Mouse (Mus musculus): ENCODE results near the gene Gm11032. TPM values are rescaled to one million over a fixed set of nuclear protein-coding genes. Genes with fewer than 3 reads are reported as not detected.
"Not testable (repeated sequence)": the region's sequence is repeated elsewhere in the genome, so short reads cannot be mapped to it uniquely, and the experiment has no call there.

Gene Gm11032
- polyA plus RNA-seq, 1 experiment from 2014 or later: not detected

DNA sequence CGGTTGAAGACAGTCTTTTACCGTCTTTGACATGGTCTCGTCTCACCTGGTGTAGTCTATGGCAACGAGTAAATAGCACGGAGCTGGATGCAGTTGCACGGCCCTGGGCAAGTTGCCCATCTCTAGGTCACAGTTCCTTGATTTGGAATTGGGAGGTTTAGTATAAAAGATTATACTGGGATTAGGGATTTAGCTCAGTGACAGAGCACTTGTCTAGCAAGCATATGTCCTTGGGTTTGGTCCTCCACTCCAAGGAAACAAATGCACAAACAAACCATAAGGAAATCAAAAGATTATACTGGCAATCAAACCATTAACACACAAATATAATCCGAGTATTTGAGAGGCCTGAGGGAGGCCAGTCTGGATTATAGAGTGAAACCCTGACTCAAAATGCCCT, 7.8 kb downstream of the Gm11032 start:
- Histone ChIP-seq H3K27ac (no peak overlapping the region), H3K4me2 (no peak overlapping the region), H3K4me1 (replicated peaks) (peaks cover 18% of the 10 kb centered on the region), H3K4me3 (no peak overlapping the region), H3K27me3 (no peaks in the 10 kb centered on the region), H3K36me3 (no peaks in the 10 kb centered on the region), H3K9me3 (replicated peaks) (no peaks in the 10 kb centered on the region), H3K9ac (no peak overlapping the region)
- 85% methylated on average over 7 of the region's 7 CpGs for WGBS
- ATAC-seq (replicated peaks; ENCODE audit: insufficient number of reproducible peaks, insufficient read depth, low FRiP score, low read depth): no peak

DNA sequence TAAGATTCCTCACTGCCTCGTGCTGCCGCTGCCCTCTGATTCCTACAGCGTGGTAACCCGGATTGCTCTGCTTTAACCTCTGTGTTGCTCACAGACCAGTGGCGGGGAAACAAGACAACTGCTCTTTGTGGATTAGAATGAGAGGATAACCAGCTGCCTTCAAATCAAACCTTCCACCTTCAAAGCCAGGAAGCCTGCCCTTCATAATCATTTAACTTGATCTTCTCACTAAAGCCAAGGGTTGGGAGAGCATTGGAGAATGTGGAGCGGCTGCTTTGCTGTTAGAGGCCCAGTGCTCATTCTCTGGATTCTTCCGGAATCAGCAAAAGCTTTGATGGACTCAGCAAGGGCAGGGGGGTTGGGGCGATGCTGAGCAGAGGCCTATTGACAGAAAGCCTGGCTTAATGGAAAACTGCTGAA, 10.0 kb downstream of the Gm11032 start:
- peak; percentile 43; the same call in 1 of the 2 replicates for ATAC-seq (replicated peaks; ENCODE audit: insufficient number of reproducible peaks, insufficient read depth, low FRiP score, low read depth)
- Histone ChIP-seq H3K27ac (peak overlapping the region; percentile 67), H3K9me3 (replicated peaks) (no peaks in the 10 kb centered on the region), H3K9ac (no peak overlapping the region), H3K4me1 (replicated peaks) (peaks cover 18% of the 10 kb centered on the region), H3K4me2 (no peak overlapping the region), H3K36me3 (no peaks in the 10 kb centered on the region), H3K4me3 (no peak overlapping the region), H3K27me3 (no peaks in the 10 kb centered on the region)
- 13% methylated on average over 8 of the region's 8 CpGs for WGBS

- H3K9ac ChIP-seq: no peak overlapping the region
- H3K4me2 ChIP-seq: no peak overlapping the region
- 52% methylated on average over 2 of the region's 2 CpGs for WGBS
- no peak overlapping the region for H3K4me3 ChIP-seq
- no peak for ATAC-seq (replicated peaks; ENCODE audit: insufficient number of reproducible peaks, insufficient read depth, low FRiP score, low read depth)
- no peaks in the 10 kb centered on the region for H3K9me3 ChIP-seq (replicated peaks)
- no peaks in the 10 kb centered on the region for H3K27me3 ChIP-seq
- H3K36me3 ChIP-seq: no peaks in the 10 kb centered on the region
- H3K4me1 ChIP-seq (replicated peaks): peaks cover 30% of the 10 kb centered on the region
- H3K27ac ChIP-seq: no peak overlapping the region
These were observed 13.6 kb downstream of the Gm11032 start for GRCm38 (mm10) chr11:4633420-4633819.

- Histone ChIP-seq H3K9me3 (replicated peaks) (no peaks in the 10 kb centered on the region), H3K27me3 (no peaks in the 10 kb centered on the region), H3K4me3 (no peak overlapping the region), H3K4me1 (replicated peaks) (peaks cover 34% of the 10 kb centered on the region), H3K36me3 (no peaks in the 10 kb centered on the region), H3K27ac (no peak overlapping the region), H3K4me2 (no peak overlapping the region), H3K9ac (no peak overlapping the region)
- WGBS: 57% methylated on average over 5 of the region's 5 CpGs
- ATAC-seq (replicated peaks; ENCODE audit: insufficient number of reproducible peaks, insufficient read depth, low FRiP score, low read depth): no peak
These were observed 14.5 kb downstream of the Gm11032 start for GRCm38 (mm10) chr11:4634395-4634794.

GRCm38 (mm10) chr11:4636782-4637342, 17.0 kb downstream of the Gm11032 start:
- 54% methylated on average over 5 of the region's 5 CpGs for WGBS

GRCm38 (mm10) chr11:4637534-4638234, 17.8 kb downstream of the Gm11032 start, which contains the start of gene Ascc2:
Gene Ascc2 (plus strand): TSS chr11:4637747.
- H3K27me3 ChIP-seq: no peaks in the 10 kb centered on the region
- H3K36me3 ChIP-seq: no peaks in the 10 kb centered on the region
- under 1% methylated on average over 35 of the region's 35 CpGs for WGBS
- H3K4me1 ChIP-seq (replicated peaks): peaks cover 17% of the 10 kb centered on the region
- H3K27ac ChIP-seq: peak within 1 kb of the TSS; percentile 71
- H3K9me3 ChIP-seq (replicated peaks): no peaks in the 10 kb centered on the region
- ATAC-seq (replicated peaks; ENCODE audit: insufficient number of reproducible peaks, insufficient read depth, low FRiP score, low read depth): peak; percentile 94
- H3K4me2 ChIP-seq: peak within 1 kb of the TSS; percentile 67
- peak within 1 kb of the TSS; percentile 73 for H3K9ac ChIP-seq
- peak within 1 kb of the TSS; percentile 86 for H3K4me3 ChIP-seq

More at GRCm38 (mm10) chr11:4636782-4637342, 17.0 kb downstream of the Gm11032 start:
- no peak for ATAC-seq (replicated peaks; ENCODE audit: insufficient number of reproducible peaks, insufficient read depth, low FRiP score, low read depth)
- Histone ChIP-seq H3K9me3 (replicated peaks) (no peaks in the 10 kb centered on the region), H3K36me3 (no peaks in the 10 kb centered on the region), H3K4me2 (peak overlapping the region; percentile 67), H3K4me1 (replicated peaks) (peaks cover 17% of the 10 kb centered on the region), H3K27ac (peak overlapping the region; percentile 71), H3K4me3 (peak overlapping the region; percentile 86), H3K27me3 (no peaks in the 10 kb centered on the region), H3K9ac (0 out of 2 replicates have a peak overlapping the region, but pooled peaks have one; percentile 73)

DNA sequence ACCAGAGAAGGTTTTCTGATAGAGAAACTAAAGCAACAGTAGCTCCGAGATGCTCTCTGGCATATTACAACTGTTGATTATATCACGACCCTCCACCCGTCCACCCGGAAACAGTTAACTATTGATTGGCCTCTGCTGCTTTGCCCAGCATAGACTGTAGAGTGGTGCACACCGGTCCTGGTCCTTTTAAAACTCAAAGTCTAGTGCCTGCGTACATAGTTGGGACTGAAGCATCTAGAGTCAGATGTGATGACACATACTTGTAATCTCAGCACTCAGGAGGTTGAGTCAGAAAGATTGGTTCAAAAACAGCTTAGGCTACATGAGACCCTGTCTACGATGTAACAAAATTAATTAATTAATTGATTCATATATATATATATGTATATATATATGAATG, 18.4 kb downstream of the Gm11032 start:
- Histone ChIP-seq H3K4me1 (replicated peaks) (peaks cover 17% of the 10 kb centered on the region), H3K4me3 (peak overlapping the region; percentile 86), H3K27ac (peak overlapping the region; percentile 71; the same call in 1 of the 2 replicates), H3K4me2 (peak overlapping the region; percentile 67), H3K9me3 (replicated peaks) (no peaks in the 10 kb centered on the region), H3K36me3 (no peaks in the 10 kb centered on the region), H3K9ac (peak overlapping the region; percentile 73), H3K27me3 (no peaks in the 10 kb centered on the region)
- no peak for ATAC-seq (replicated peaks; ENCODE audit: insufficient number of reproducible peaks, insufficient read depth, low FRiP score, low read depth)
- WGBS: 11% methylated on average over 7 of the region's 7 CpGs

DNA sequence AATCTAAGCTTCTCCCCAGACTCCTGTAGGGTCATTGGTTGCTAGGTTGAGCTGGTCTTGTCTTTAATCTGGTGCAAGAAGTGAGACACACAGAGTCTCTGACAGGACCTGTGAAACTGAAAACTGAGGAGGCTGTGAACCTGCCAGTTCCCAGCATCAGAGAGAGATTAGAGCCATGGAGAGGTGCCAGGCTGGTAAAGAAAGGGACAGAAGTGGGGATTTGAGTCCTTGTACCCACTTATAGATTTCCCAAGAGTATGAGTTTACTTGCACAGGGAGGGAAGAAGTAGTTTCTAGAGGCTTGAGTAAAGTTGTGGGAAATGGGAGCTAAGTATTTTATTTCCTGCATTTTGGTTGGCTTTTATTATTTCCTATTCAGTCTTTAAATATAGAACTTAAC, 21.3 kb downstream of the Gm11032 start:
- H3K4me1 ChIP-seq (replicated peaks): peaks cover 17% of the 10 kb centered on the region
- ATAC-seq (replicated peaks; ENCODE audit: insufficient number of reproducible peaks, insufficient read depth, low FRiP score, low read depth): no peak
- no peak overlapping the region for H3K27ac ChIP-seq
- H3K9me3 ChIP-seq (replicated peaks): no peaks in the 10 kb centered on the region
- H3K4me3 ChIP-seq: no peak overlapping the region
- no peaks in the 10 kb centered on the region for H3K36me3 ChIP-seq
- no peak overlapping the region for H3K4me2 ChIP-seq
- no peak overlapping the region for H3K9ac ChIP-seq
- no peaks in the 10 kb centered on the region for H3K27me3 ChIP-seq

- Histone ChIP-seq H3K9ac (no peak overlapping the region), H3K27me3 (no peaks in the 10 kb centered on the region), H3K36me3 (peaks cover 16% of the 10 kb centered on the region), H3K9me3 (replicated peaks) (no peaks in the 10 kb centered on the region), H3K4me3 (no peak overlapping the region), H3K4me2 (no peak overlapping the region), H3K27ac (no peak overlapping the region), H3K4me1 (replicated peaks) (peaks cover 3% of the 10 kb centered on the region)
- 54% methylated on average over 5 of the region's 5 CpGs for WGBS
- no peak for ATAC-seq (replicated peaks; ENCODE audit: insufficient number of reproducible peaks, insufficient read depth, low FRiP score, low read depth)
These were observed 23.9 kb downstream of the Gm11032 start for GRCm38 (mm10) chr11:4643722-4644121.

DNA sequence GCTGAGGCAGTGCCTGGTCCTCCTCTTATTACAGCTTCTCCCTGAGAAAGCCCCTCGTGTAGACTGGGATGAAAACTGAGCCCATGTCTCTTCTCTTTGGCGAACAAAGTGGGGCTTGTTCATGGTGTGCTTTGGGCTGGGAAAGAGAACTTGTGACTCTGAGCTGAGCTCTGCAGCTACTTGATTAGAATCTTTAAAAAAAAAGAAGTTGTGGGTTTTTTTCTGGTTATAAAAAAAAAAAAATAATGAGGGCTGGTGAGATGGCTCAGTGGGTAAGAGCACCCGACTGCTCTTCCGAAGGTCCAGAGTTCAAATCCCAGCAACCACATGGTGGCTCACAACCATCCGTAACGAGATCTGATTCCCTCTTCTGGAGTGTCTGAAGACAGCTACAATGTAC, 25.3 kb downstream of the Gm11032 start:
- H3K27ac ChIP-seq; H3K4me1 ChIP-seq (replicated peaks); H3K9me3 ChIP-seq (replicated peaks); H3K4me3 ChIP-seq; ATAC-seq (replicated peaks; ENCODE audit: insufficient number of reproducible peaks, insufficient read depth, low FRiP score, low read depth); H3K9ac ChIP-seq; H3K4me2 ChIP-seq; H3K27me3 ChIP-seq: not testable (repeated sequence)
- H3K36me3 ChIP-seq: peaks cover 31% of the 10 kb centered on the region
- 89% methylated on average over 6 of the region's 6 CpGs for WGBS

- Histone ChIP-seq H3K9ac (no peak overlapping the region), H3K36me3 (peaks cover 37% of the 10 kb centered on the region), H3K4me1 (replicated peaks) (no peaks in the 10 kb centered on the region), H3K27ac (no peak overlapping the region), H3K4me2 (no peak overlapping the region), H3K9me3 (replicated peaks) (no peaks in the 10 kb centered on the region), H3K4me3 (no peak overlapping the region), H3K27me3 (no peaks in the 10 kb centered on the region)
- no peak for ATAC-seq (replicated peaks; ENCODE audit: insufficient number of reproducible peaks, insufficient read depth, low FRiP score, low read depth)
- 85% methylated on average over 9 of the region's 9 CpGs for WGBS
These were observed 26.5 kb downstream of the Gm11032 start for GRCm38 (mm10) chr11:4646409-4646808.

DNA sequence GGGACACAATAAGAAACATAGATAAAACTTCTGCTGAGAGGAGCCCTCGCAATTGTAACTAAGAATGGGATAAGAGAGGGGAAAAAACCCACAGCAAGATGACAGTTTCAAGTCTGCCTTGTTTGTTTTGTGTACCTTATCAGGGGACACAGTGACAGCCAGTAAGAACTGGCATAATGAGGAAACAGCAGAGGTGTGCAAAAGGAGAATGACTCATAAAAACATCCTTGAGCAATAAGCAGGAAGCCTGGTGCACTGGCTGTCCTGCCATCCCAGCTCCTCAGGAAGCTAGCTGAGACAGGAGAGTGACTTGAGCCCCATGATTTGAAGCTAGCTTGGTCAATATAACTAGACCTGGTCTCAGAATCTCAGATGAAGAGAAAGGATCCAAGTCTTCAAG, 40.0 kb downstream of the Gm11032 start:
- Histone ChIP-seq H3K4me2 (no peak overlapping the region), H3K27me3 (no peaks in the 10 kb centered on the region), H3K9ac (no peak overlapping the region), H3K4me3 (no peak overlapping the region), H3K4me1 (replicated peaks) (no peaks in the 10 kb centered on the region), H3K27ac (no peak overlapping the region), H3K9me3 (replicated peaks) (no peaks in the 10 kb centered on the region), H3K36me3 (peaks cover 15% of the 10 kb centered on the region; the same call in 1 of the 2 replicates)
- 71% methylated on average over 1 of the region's 1 CpGs for WGBS
- ATAC-seq (replicated peaks; ENCODE audit: insufficient number of reproducible peaks, insufficient read depth, low FRiP score, low read depth): no peak
